Mouse (Mus musculus): ENCODE measurements at regions not wholly inside any gene's neighbourhood (a gene's known extent, or its start where the extent isn't known, plus 50 kb on each side); places are given as distances from the start of the nearest gene placed in this dataset.

DNA sequence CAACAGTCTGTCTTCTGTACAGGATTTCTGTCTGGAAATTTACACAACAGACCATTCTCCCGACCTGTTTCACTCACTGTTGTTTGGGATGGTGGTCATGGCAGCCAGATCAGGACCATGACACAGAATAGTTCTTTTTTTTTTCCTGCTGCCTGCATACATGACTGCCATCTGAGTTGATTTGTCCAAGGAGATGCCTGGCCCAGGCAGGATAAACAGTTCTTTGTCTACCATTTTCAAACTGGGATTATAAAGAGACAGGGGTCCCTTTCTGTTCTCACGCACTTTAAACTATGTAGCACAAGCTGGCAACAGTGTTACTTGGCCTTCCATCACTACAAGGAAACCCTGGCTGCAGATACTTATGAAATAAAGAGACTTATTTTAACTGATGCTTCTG is 61.1 kb downstream of the Snrpe start:
- TF ChIP-seq CTCF (IDR thresholded peaks at IDR 0.05; ENCODE audit: low read depth) (no peak), EP300 (optimal IDR thresholded peaks at IDR 0.05) (no peak)
